Mouse (Mus musculus): ENCODE data around the gene Akap13.

GRCm38 (mm10) chr7:75686827-75687164, 231.5 kb downstream of the Akap13 start:
- TF ChIP-seq CTCF (IDR thresholded peaks at IDR 0.05; ENCODE audit: low read depth) (no peak), EP300 (IDR thresholded peaks at IDR 0.05; ENCODE audit: low read depth) (no peak)

Data from heart, postnatal 0 days (tissue).